Mouse (Mus musculus) intestine, embryonic 15.5 days (tissue): Measurements from ENCODE around the gene Psma3. TPM values are rescaled to one million over a fixed set of nuclear protein-coding genes. Genes with fewer than 3 reads are reported as not detected.
A peak's percentile ranks its signal among the peaks of the same experiment; 100 is the strongest.
"Not testable (repeated sequence)": the region's sequence is repeated elsewhere in the genome, so short reads cannot be mapped to it uniquely, and the experiment has no call there.

ENCODE experiments used
- ATAC-seq: fragments of 200-750 bp; cut with Nextera tagmentation; 2 replicates; pipeline ENCODE4 v1.8.0; 2017; ENCODE audit warnings: moderate TSS enrichment, moderate library complexity
- H3K27ac ChIP-seq: fragments of 300-500 bp; sonication (generic); 2 replicates; pipeline ENCODE4 v1.5.1; 2015; ENCODE audit warnings: mild to moderate bottlenecking, inconsistent platforms
- H3K27me3 ChIP-seq: fragments of 300-500 bp; sonication (generic); replicated peaks from 2 replicates; pipeline ENCODE4 v1.6.1; 2015; ENCODE audit warnings: inconsistent platforms
- H3K36me3 ChIP-seq: fragments of 300-500 bp; sonication (generic); 2 replicates; pipeline ENCODE4 v1.6.1; 2015; ENCODE audit warnings: inconsistent platforms
- H3K4me1 ChIP-seq: fragments of 300-500 bp; sonication (generic); replicated peaks from 2 replicates; pipeline ENCODE4 v1.6.1; 2015; ENCODE audit warnings: inconsistent platforms
- H3K4me2 ChIP-seq: fragments of 300-500 bp; sonication (generic); replicated peaks from 2 replicates; pipeline ENCODE4 v1.6.1; 2015; ENCODE audit warnings: mild to moderate bottlenecking, inconsistent platforms
- H3K4me3 ChIP-seq: fragments of 300-500 bp; sonication (generic); replicated peaks from 2 replicates; pipeline ENCODE4 v1.5.1; 2015; ENCODE audit warnings: inconsistent platforms
- H3K9ac ChIP-seq: fragments of 300-500 bp; sonication (generic); 2 replicates; pipeline ENCODE4 v1.6.1; 2015; ENCODE audit warnings: inconsistent platforms
- H3K9me3 ChIP-seq: fragments of 300-500 bp; sonication (generic); 2 replicates; pipeline ENCODE4 v1.6.1; 2016; ENCODE audit warnings: inconsistent platforms
- WGBS: fragments of 180-500 bp; shearing (Covaris S2); methylation state at CpG from one replicate; pipeline ENCODE4 v1.1.7; 2015; 5-methylcytosine and 5-hydroxymethylcytosine counted together
- polyA plus RNA-seq: library from polyadenylated mRNA; unstranded; fragments of >200 nt; fragmentation: Nextera tagmentation; extraction: Ambion mirVana; gene quantifications from 2 replicates; pipeline ENCODE4 v1.2.1, GENCODE M21; 2015

Gene Psma3
- polyA plus RNA-seq, 1 experiment from 2014 or later: 607 TPM

DNA sequence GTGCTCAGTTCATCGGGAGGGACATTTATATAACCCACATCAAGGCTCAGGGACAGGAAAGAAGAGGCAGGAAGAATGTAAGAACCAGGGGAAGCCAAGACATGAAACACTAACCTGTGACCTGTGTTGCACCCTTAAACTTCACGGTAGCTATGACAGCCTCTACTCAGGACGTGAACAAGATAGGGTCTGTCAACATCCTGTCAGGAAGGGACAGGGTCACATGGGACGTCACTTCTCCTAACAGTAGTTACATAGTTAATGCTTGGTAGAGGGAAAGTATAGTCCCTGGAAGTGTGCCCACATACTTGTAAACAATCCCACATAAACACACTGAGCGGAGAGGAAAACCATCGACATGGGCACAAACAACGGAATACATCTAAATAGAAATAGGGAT is 32.5 kb downstream of the Psma3 start:
- H3K4me3 ChIP-seq: no peak overlapping the region
- no peaks in the 10 kb centered on the region for H3K9me3 ChIP-seq
- H3K27ac ChIP-seq: no peak overlapping the region
- H3K36me3 ChIP-seq: peaks cover 33% of the 10 kb centered on the region
- H3K4me2 ChIP-seq: no peak overlapping the region
- H3K4me1 ChIP-seq: no peaks in the 10 kb centered on the region
- ATAC-seq: no peak
- H3K9ac ChIP-seq: no peak overlapping the region
- H3K27me3 ChIP-seq: no peaks in the 10 kb centered on the region
- WGBS: 72% methylated on average over 7 of the region's 7 CpGs

DNA sequence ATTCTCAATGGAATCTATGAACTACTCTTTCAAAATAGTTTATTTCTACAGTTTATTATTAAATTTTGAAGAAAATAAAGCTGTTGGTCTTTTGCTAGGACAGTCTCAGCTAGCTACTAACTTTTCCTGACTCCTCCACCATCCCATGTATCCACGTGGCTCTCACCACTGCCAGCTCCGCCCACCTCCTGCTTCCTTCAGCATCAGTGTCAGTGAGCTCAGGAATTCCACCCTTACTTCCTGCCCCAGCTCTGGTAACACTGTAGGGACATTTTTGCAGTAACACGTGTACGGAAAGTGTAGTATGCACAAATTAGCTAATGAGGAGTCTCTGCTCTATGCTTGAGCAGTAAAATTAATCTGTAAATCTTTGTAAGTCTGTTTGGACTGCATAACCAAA is 35.3 kb downstream of the Psma3 start:
- no peak; the same call in 1 of the 2 replicates for ATAC-seq
- H3K36me3 ChIP-seq: peaks cover 31% of the 10 kb centered on the region
- H3K27me3 ChIP-seq: no peaks in the 10 kb centered on the region
- no peak overlapping the region for H3K4me3 ChIP-seq
- H3K4me1 ChIP-seq: peaks cover 8% of the 10 kb centered on the region
- no peak overlapping the region for H3K27ac ChIP-seq
- H3K4me2 ChIP-seq: no peak overlapping the region
- 48% methylated on average over 4 of the region's 4 CpGs for WGBS
- H3K9me3 ChIP-seq: no peaks in the 10 kb centered on the region
- no peak overlapping the region for H3K9ac ChIP-seq

DNA sequence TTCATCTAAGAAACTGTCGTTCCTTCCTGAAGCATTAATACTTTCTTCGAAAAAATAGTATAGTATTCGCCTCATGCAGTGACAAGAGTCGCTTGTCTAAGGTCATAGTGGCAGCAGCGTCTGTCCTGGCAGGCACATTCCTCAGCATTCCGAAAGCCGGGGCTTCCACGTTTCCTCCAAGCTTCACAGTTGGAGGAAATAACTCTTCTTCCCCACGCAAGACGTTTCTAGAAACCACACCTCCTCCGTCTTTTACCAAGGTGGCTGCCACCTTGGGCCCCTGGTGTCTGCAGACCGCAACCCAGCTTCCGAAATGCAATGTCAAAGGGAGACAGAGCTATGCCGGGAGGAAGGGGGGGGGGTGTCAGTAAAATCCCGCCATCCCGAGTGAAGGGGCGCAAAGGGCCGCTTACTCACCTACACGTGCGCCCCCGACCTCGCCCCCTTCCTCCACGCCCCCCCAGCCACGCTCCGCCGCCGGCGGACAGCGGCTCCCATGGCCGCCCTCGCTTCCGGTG is 40.5 kb downstream of the Psma3 start:
- ATAC-seq: peak; percentile 85
- peak overlapping the region; percentile 98 for H3K27ac ChIP-seq
- peak overlapping the region; percentile 88 for H3K4me3 ChIP-seq
- peak overlapping the region; percentile 84 for H3K9ac ChIP-seq
- H3K36me3 ChIP-seq: peaks cover 10% of the 10 kb centered on the region
- WGBS: under 1% methylated on average over 29 of the region's 32 CpGs
- H3K4me2 ChIP-seq: peak overlapping the region; percentile 57
- H3K9me3 ChIP-seq: no peaks in the 10 kb centered on the region
- peaks cover 8% of the 10 kb centered on the region for H3K4me1 ChIP-seq
- H3K27me3 ChIP-seq: no peaks in the 10 kb centered on the region

DNA sequence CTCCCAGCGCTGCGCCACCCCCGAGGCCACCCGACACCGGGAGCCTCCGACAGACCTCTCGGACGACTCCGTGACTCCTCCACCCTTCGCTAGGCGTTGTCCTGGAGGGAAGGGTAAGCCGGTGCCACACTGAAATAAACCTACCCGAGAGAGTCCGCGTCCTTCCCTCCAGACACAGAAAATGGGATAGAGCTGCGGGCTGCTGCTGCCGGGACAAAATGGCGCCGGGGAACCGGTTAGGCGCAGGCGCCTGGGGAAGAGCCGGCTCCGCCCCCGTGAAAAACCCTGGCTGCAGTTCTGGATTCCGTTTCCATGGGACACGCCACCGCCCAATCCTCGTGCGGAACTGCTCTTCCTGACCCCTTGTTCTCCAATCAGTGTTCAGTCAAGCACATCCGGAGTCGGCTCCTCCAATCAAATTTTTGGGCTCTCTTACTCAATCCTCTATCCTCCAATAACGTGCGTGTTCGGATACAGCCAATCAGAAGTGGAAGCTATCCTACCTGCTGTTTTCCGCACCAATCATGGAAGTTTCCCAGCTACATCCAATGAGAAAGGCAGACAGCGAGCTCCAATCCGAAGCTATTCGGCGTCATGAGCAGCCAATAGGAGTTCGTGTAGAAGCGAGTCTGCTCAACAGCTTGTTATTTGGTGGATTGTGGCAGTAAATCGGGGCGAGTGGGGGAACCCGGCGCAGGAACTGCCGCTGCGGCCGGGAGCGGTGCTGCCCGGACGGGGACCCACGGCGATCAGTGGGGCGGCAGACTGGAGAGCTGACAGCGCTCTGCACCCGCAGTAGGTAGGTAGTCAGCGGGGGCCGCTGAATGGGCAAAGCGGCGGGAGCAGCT is 41.2 kb downstream of the Psma3 start, which contains the start of gene Arid4a:
Gene Arid4a (plus strand): TSS at position 628 of the 848 bp plus-strand sequence.
- Histone ChIP-seq H3K9ac (peak within 1 kb of the TSS; percentile 93), H3K4me2 (peak within 1 kb of the TSS; percentile 65), H3K36me3 (peaks cover 7% of the 10 kb centered on the region; the same call in 1 of the 2 replicates), H3K27me3 (no peaks in the 10 kb centered on the region), H3K4me3 (peak within 1 kb of the TSS; percentile 88), H3K27ac (peak within 1 kb of the TSS; percentile 98), H3K4me1 (peaks cover 8% of the 10 kb centered on the region), H3K9me3 (no peaks in the 10 kb centered on the region)
- ATAC-seq: peak; percentile 98
- under 1% methylated on average over 61 of the region's 61 CpGs for WGBS

DNA sequence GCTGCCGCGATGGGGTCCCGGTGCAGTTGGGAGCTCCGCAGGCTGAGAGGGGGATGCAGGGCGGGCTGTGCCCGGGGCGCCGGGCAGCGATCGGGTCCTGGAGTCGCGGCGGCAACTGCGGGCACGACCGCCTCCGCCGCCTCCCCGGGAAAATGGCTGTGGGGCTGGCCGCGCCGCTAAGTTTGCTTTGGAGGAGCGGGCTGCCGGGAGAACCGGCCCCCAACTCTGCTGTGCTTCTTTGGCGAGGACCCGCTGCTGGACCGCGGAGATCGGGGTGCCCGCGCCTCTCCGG is 41.7 kb downstream of the Psma3 start:
- peak overlapping the region; percentile 97 for H3K27ac ChIP-seq
- peak overlapping the region; percentile 65 for H3K4me2 ChIP-seq
- WGBS: 0% methylated on average over 33 of the region's 33 CpGs
- H3K36me3 ChIP-seq: peaks cover 12% of the 10 kb centered on the region
- peak overlapping the region; percentile 88 for H3K4me3 ChIP-seq
- H3K9me3 ChIP-seq: no peaks in the 10 kb centered on the region
- H3K4me1 ChIP-seq: peaks cover 8% of the 10 kb centered on the region
- ATAC-seq: no peak; the same call in 1 of the 2 replicates
- H3K27me3 ChIP-seq: no peaks in the 10 kb centered on the region
- peak overlapping the region; percentile 93 for H3K9ac ChIP-seq

DNA sequence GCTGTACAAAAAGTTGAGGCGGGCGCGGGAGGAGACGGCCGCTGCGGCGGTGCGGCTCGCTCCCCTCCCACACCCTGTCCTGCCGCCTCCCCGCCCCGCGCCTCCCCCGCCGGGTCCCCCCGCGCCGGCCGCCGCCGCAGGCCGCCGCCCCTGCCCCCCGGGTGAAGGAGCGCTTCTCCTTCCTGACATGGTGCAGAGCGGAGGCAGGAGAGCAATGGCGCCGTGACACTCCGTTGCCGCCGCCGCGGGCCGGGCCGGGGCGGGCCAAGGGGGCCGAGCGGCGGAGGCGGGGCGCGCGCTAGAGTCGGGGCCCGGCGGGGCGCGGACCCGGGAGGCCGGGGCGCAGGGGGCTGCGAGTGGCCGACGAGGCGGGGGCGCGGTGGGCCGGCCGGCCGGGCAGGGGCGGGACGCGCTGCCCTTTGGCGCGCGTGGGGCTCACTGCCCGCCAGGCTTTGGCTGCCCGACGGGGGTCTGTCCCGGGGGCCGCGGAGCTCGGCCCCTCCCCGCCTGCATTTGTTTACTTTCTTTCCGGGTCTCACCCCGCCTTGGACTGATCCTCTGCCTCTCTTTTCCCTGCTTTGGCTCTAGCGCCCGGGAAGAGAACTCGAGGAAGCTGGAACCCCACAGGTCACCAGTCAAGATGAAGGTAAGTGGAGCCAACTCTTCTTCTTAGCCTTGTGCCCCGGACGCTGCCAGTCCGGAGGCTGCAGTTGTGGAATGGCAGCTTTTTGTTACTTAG is 42.3 kb downstream of the Psma3 start:
- WGBS: 2% methylated on average over 45 of the region's 82 CpGs

DNA sequence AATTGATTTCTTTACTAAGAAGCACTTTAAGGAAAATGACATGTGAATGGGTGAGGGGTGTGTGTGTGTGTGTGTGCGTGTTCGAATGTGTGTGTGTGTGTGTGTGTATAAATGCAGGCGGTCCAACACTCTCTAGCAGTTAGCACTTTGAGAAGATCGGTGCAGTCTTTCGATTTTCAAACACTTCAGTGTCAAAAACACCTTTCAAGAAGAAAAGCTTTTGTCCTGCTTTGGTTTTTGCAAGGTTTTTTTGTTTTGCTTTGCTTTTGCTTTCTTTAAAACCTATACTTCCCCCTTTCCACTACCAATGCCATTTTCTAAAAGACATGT is 42.8 kb downstream of the Psma3 start:
- H3K4me2 ChIP-seq: peak overlapping the region; percentile 65
- peak overlapping the region; percentile 97 for H3K27ac ChIP-seq
- H3K9me3 ChIP-seq: no peaks in the 10 kb centered on the region
- peaks cover 7% of the 10 kb centered on the region for H3K4me1 ChIP-seq
- no peak for ATAC-seq
- 8% methylated on average over 5 of the region's 5 CpGs for WGBS
- peak overlapping the region; percentile 93 for H3K9ac ChIP-seq
- no peaks in the 10 kb centered on the region for H3K27me3 ChIP-seq
- peak overlapping the region; percentile 88 for H3K4me3 ChIP-seq
- H3K36me3 ChIP-seq: peaks cover 10% of the 10 kb centered on the region

More for the DNA sequence above, 42.3 kb downstream of the Psma3 start:
- Histone ChIP-seq H3K27ac (peak overlapping the region; percentile 97), H3K9me3 (no peaks in the 10 kb centered on the region), H3K9ac (peak overlapping the region; percentile 93), H3K36me3 (peaks cover 12% of the 10 kb centered on the region), H3K4me3 (peak overlapping the region; percentile 88), H3K4me1 (peaks cover 8% of the 10 kb centered on the region), H3K27me3 (no peaks in the 10 kb centered on the region), H3K4me2 (peak overlapping the region; percentile 65)
- ATAC-seq: peak; percentile 50

DNA sequence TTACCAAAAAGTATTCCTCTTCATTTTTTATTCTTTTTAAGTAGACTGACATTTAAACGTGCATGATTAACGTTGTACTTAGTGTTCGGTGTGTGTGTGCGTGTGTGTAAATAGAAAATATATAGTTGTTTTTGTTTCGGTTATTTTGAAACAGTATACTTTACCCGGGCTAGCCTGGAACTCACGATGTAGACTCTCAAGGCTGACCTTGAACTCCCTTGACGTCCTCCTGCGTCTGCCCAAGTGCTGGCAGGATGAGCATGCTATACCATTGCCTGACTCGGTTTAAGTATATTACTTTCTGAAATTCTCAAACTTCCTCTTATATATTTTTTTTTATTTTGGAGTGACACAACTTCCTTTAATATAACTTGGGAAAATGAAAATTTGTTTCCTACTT is 43.4 kb downstream of the Psma3 start:
- Histone ChIP-seq H3K9ac (no peak overlapping the region), H3K36me3 (peaks cover 10% of the 10 kb centered on the region), H3K4me2 (peak overlapping the region; percentile 65; the same call in 1 of the 2 replicates), H3K9me3 (no peaks in the 10 kb centered on the region), H3K4me3 (no peak overlapping the region), H3K27me3 (no peaks in the 10 kb centered on the region), H3K27ac (no peak overlapping the region), H3K4me1 (peaks cover 6% of the 10 kb centered on the region)
- no peak for ATAC-seq
- 69% methylated on average over 10 of the region's 10 CpGs for WGBS

DNA sequence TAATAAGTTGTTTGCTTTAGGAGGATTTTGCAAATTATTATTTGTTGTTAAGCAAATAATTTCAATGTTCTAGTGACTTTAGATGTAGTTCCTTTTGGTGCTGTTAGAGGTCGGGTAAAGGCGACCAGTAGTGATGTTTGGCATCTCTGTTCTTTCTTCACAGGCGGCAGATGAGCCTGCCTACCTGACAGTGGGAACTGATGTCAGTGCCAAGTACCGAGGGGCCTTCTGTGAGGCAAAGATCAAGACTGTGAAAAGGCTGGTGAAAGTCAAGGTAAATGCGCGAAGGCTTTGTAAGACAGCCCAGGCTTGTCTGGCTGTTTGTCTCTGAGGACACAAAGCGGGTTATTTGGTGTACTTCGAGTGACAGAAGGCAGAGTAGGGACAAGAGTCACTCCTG is 44.8 kb downstream of the Psma3 start:
- H3K4me1 ChIP-seq: peaks cover under 1% of the 10 kb centered on the region; the same call in 1 of the 2 replicates
- H3K36me3 ChIP-seq: peaks cover 15% of the 10 kb centered on the region
- H3K4me2 ChIP-seq: no peak overlapping the region
- H3K9ac ChIP-seq: no peak overlapping the region
- no peak overlapping the region for H3K27ac ChIP-seq
- no peaks in the 10 kb centered on the region for H3K9me3 ChIP-seq
- no peak overlapping the region for H3K4me3 ChIP-seq
- no peaks in the 10 kb centered on the region for H3K27me3 ChIP-seq
- ATAC-seq: no peak
- 88% methylated on average over 8 of the region's 8 CpGs for WGBS

DNA sequence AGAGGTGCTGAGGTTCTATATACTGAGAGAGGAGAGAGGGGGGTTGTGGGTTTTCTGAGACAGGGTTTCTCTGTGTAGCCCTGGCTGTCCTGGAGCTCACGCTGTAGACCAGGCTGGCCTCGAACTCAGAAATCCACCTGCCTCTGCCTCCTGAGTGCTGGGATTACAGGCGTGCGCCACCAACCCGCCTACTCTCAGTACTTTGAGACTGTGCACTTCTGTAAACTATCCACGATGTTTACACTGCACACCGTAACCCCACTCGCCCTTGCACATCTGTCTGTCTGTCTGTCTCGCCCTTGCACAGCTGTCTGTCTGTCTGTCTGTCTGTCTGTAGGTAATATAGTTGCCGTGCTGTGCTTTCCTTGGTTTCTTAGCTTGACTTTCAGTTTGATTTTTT is 50.0 kb downstream of the Psma3 start:
- Histone ChIP-seq H3K4me1 (no peaks in the 10 kb centered on the region), H3K36me3 (peaks cover 24% of the 10 kb centered on the region), H3K4me3 (no peak overlapping the region), H3K27me3 (no peaks in the 10 kb centered on the region), H3K4me2 (no peak overlapping the region), H3K27ac (no peak overlapping the region), H3K9me3 (no peaks in the 10 kb centered on the region), H3K9ac (no peak overlapping the region)
- WGBS: 93% methylated on average over 10 of the region's 10 CpGs
- ATAC-seq: no peak

DNA sequence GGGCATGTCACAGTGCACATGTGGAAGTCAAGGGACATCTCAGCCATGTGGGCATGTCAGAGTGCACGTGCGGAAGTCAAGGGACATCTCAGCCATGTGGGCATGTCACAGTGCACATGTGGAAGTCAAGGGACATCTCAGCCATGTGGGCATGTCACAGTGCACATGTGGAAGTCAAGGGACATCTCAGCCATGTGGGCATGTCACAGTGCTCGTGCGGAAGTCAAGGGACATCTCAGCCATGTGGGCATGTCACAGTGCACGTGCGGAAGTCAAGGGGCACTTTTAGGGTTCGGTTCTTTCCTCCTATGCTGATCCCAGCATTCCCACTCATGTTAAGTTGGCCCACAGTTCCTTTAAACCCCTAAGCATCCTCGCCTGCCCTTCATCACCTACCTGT is 53.8 kb downstream of the Psma3 start:
- not testable (repeated sequence) for H3K9me3 ChIP-seq, H3K4me3 ChIP-seq, H3K4me1 ChIP-seq, H3K9ac ChIP-seq, H3K27me3 ChIP-seq, ATAC-seq, H3K27ac ChIP-seq, H3K4me2 ChIP-seq
- peaks cover 25% of the 10 kb centered on the region for H3K36me3 ChIP-seq
- 88% methylated on average over 8 of the region's 8 CpGs for WGBS

DNA sequence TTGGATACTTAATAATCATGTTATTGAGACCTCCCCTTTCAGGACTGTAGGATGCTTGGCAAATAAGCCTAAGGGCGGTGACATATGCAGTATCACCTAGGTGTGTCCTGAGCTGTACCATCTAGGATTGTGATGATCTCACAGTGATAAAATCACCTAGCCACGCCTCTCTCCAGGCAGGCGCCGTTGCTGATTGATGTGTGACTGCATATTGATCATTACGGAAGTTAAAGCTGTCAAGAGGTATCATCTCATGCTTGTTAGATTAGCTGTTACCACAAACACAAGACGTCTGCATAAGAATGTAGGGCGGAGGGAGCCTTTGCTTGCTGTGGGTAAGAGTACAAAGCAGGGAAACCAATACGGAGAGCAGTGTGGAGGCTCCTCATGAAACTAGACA is 55.8 kb downstream of the Psma3 start:
- no peak overlapping the region for H3K27ac ChIP-seq
- H3K4me1 ChIP-seq: no peaks in the 10 kb centered on the region
- no peak for ATAC-seq
- no peak overlapping the region for H3K4me3 ChIP-seq
- H3K9me3 ChIP-seq: no peaks in the 10 kb centered on the region
- no peak overlapping the region for H3K4me2 ChIP-seq
- WGBS: 83% methylated on average over 8 of the region's 8 CpGs
- H3K9ac ChIP-seq: no peak overlapping the region
- no peaks in the 10 kb centered on the region for H3K27me3 ChIP-seq
- peaks cover 19% of the 10 kb centered on the region for H3K36me3 ChIP-seq
